Mouse (Mus musculus) Muller cell, postnatal 12 days (primary cell): Measurements from ENCODE around the gene Crtc2.

Experiments used
- DNase-seq: peaks from one replicate; pipeline ENCODE4 v3.0.0-alpha.2; 2015; ENCODE audit errors: inconsistent ontology term

The Crtc2 gene

DNA sequence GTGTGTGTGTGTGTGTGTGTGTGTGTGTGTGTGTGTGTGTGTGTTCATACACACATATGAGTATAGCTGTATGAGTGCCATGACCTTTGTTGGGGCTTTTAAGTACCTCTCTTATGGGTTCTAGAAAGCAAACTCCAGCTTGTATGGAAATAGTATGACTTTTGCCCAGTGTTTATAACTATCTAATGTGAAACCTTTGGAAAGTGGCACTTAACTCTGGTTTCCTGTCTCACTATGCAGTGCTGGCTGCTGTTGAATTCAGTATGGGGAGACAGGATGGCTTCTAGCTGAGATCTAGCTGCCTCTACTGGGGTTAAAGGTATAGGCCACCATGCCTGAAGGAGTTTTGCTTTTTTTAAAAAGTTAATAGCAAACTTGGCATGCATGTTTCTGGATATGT, 55.6 kb downstream of the Crtc2 start:
- DNase-seq = no peak

DNA sequence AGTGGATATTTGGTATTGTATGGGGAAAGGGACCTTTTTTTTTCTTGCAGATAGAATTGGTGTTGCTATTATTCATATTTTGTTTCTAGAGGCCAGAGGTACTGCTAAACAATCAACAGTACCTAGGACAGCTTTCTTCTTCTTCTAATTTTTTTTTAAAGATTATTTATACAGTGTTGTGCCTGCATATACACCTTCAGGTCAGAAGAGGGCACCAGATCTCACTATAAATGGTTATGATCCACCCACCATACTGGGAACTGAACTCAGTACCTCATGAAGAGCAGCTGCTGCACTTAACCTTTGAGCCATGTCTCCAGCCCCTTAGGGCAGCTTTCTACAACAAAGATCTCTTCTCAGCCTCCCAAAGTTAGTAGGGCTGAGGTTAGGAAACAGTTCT, 59.4 kb downstream of the Crtc2 start:
- no peak for DNase-seq
